Mouse (Mus musculus): ENCODE measurements around the gene Samd13.

Gene Samd13

GRCm38 (mm10) chr3:146611821-146612220 lies 73.6 kb downstream of the Samd13 start:
- no peak for DNase-seq

- DNase-seq: no peak
Observed at GRCm38 (mm10) chr3:146611261-146611660, 74.1 kb downstream of the Samd13 start.

GRCm38 (mm10) chr3:146610322-146610721 lies 75.1 kb downstream of the Samd13 start:
- no peak for DNase-seq

- no peak for DNase-seq
Observed at GRCm38 (mm10) chr3:146607368-146607767, 78.0 kb downstream of the Samd13 start.

GRCm38 (mm10) chr3:146604647-146605046 lies 80.7 kb downstream of the Samd13 start:
- no peak for DNase-seq

- DNase-seq: no peak
Observed at GRCm38 (mm10) chr3:146602531-146602930, 82.9 kb downstream of the Samd13 start.

- no peak for DNase-seq
Observed at GRCm38 (mm10) chr3:146601205-146601604, 84.2 kb downstream of the Samd13 start.

- DNase-seq: peak; percentile 25 to 27
Observed at GRCm38 (mm10) chr3:146599198-146599900, 86.0 kb downstream of the Samd13 start.

GRCm38 (mm10) chr3:146598411-146598810 lies 87.0 kb downstream of the Samd13 start:
- DNase-seq: no peak

GRCm38 (mm10) chr3:146596864-146597263 lies 88.5 kb downstream of the Samd13 start:
- DNase-seq: no peak

GRCm38 (mm10) chr3:146596387-146596786 lies 89.0 kb downstream of the Samd13 start:
- no peak for DNase-seq

- DNase-seq: no peak
Observed at GRCm38 (mm10) chr3:146595440-146595839, 90.0 kb downstream of the Samd13 start.

Data from cerebellum, postnatal 10 days (tissue).